Mouse (Mus musculus) kidney, adult 2 months (tissue): ENCODE data around the gene Gm10234.

Experiments
- CTCF ChIP-seq: fragments of 200-500 bp; conservative IDR thresholded peaks from 2 replicates; pipeline ENCODE4 v1.5.1; 2011; ENCODE audit warnings: low read depth, mild to moderate bottlenecking, control low read depth, low read length, moderate library complexity, mixed read lengths; ENCODE audit not compliant: insufficient read depth, insufficient read length
- POLR2A ChIP-seq: fragments of 200-500 bp; IDR thresholded peaks from one replicate; pipeline ENCODE4 v1.6.1; 2011; ENCODE audit warnings: low read depth, low read length, control low read depth

GRCm38 (mm10) chr6:95353886-95354285, 32.0 kb downstream of the Gm10234 start:
- no peak for TF ChIP-seq CTCF
- TF ChIP-seq POLR2A = no peak
